Mouse (Mus musculus) neural tube, embryonic 13.5 days (tissue): Measurements from ENCODE around the gene Rnf152. TPM values are rescaled to one million over a fixed set of nuclear protein-coding genes. Genes with fewer than 3 reads are reported as not detected.
A peak's percentile ranks its signal among the peaks of the same experiment; 100 is the strongest.

Experiments used
- ATAC-seq: fragments of 200-750 bp; cut with Nextera tagmentation; 2 replicates; pipeline ENCODE4 v1.8.0; 2017; ENCODE audit warnings: low read depth, mild to moderate bottlenecking, moderate TSS enrichment, moderate library complexity
- H3K27ac ChIP-seq: fragments of 300-500 bp; sonication (generic); replicated peaks from 2 replicates; pipeline ENCODE4 v1.5.1; 2015; ENCODE audit warnings: moderate library complexity, mild to moderate bottlenecking, inconsistent platforms
- H3K27me3 ChIP-seq: fragments of 300-500 bp; sonication (generic); 2 replicates; pipeline ENCODE4 v1.6.1; 2015; ENCODE audit warnings: mild to moderate bottlenecking, inconsistent platforms
- H3K36me3 ChIP-seq: fragments of 300-500 bp; sonication (generic); 2 replicates; pipeline ENCODE4 v1.6.1; 2015; ENCODE audit warnings: mild to moderate bottlenecking, inconsistent platforms
- H3K4me1 ChIP-seq: fragments of 300-500 bp; sonication (generic); replicated peaks from 2 replicates; pipeline ENCODE4 v1.6.1; 2015; ENCODE audit warnings: inconsistent platforms
- H3K4me2 ChIP-seq: fragments of 300-500 bp; sonication (generic); 2 replicates; pipeline ENCODE4 v1.6.1; 2015; ENCODE audit warnings: inconsistent platforms, mild to moderate bottlenecking, moderate library complexity
- H3K4me3 ChIP-seq: fragments of 300-500 bp; sonication (generic); 2 replicates; pipeline ENCODE4 v1.5.1; 2015; ENCODE audit warnings: mild to moderate bottlenecking, inconsistent platforms
- H3K9ac ChIP-seq: fragments of 300-500 bp; sonication (generic); 2 replicates; pipeline ENCODE4 v1.6.1; 2015; ENCODE audit warnings: moderate library complexity, mild to moderate bottlenecking, inconsistent platforms
- H3K9me3 ChIP-seq: fragments of 300-500 bp; sonication (generic); 2 replicates; pipeline ENCODE4 v1.6.1; 2016; ENCODE audit warnings: inconsistent platforms
- WGBS: fragments of 180-500 bp; shearing (Covaris S2); methylation state at CpG from one replicate; pipeline ENCODE4 v1.1.7; 2015; 5-methylcytosine and 5-hydroxymethylcytosine counted together
- polyA plus RNA-seq: library from polyadenylated mRNA; unstranded; fragments of >200 nt; fragmentation: Nextera tagmentation; extraction: Ambion mirVana; gene quantifications from 2 replicates; pipeline ENCODE4 v1.2.1, GENCODE M21; 2015

Gene Rnf152
- polyA plus RNA-seq, result 10.7 and 10.9 TPM in 2 replicates

GRCm38 (mm10) chr1:105356291-105357011 lies at the start of gene Rnf152:
Gene Rnf152 (minus strand): TSS chr1:105356710.
- WGBS, result 1% methylated on average over 57 of the region's 58 CpGs
- peak; percentile 82 for ATAC-seq
- H3K4me3 ChIP-seq, result peak within 1 kb of the TSS; percentile 69
- peak within 1 kb of the TSS; percentile 80 for H3K4me2 ChIP-seq
- peak within 1 kb of the TSS; percentile 81 for H3K9ac ChIP-seq
- H3K27ac ChIP-seq, result peak within 1 kb of the TSS; percentile 84
- H3K36me3 ChIP-seq, result no peaks in the 10 kb centered on the region
- H3K4me1 ChIP-seq, result peaks cover 7% of the 10 kb centered on the region
- 0 out of 2 replicates have a peak, but pooled peaks cover 5% of the 10 kb centered on the region for H3K27me3 ChIP-seq
- no peaks in the 10 kb centered on the region for H3K9me3 ChIP-seq

- Histone ChIP-seq H3K27ac (no peak overlapping the region), H3K36me3 (no peaks in the 10 kb centered on the region), H3K4me3 (no peak overlapping the region), H3K27me3 (no peaks in the 10 kb centered on the region), H3K4me2 (no peak overlapping the region), H3K9me3 (no peaks in the 10 kb centered on the region), H3K4me1 (no peaks in the 10 kb centered on the region), H3K9ac (no peak overlapping the region)
- WGBS, result 74% methylated on average over 1 of the region's 1 CpGs
- no peak for ATAC-seq
Observed at GRCm38 (mm10) chr1:105402853-105403252, 46.3 kb upstream of the Rnf152 start.

- Histone ChIP-seq H3K36me3 (no peaks in the 10 kb centered on the region), H3K27ac (no peak overlapping the region), H3K27me3 (no peaks in the 10 kb centered on the region), H3K4me1 (no peaks in the 10 kb centered on the region), H3K9ac (no peak overlapping the region), H3K9me3 (no peaks in the 10 kb centered on the region), H3K4me2 (no peak overlapping the region), H3K4me3 (no peak overlapping the region)
- WGBS, result 78% methylated on average over 4 of the region's 4 CpGs
- ATAC-seq, result no peak
Observed at GRCm38 (mm10) chr1:105384141-105384937, 27.8 kb upstream of the Rnf152 start.

GRCm38 (mm10) chr1:105377546-105377945 lies 21.0 kb upstream of the Rnf152 start:
- no peak overlapping the region for H3K9ac ChIP-seq
- H3K4me1 ChIP-seq, result no peaks in the 10 kb centered on the region
- H3K4me3 ChIP-seq, result no peak overlapping the region
- no peaks in the 10 kb centered on the region for H3K36me3 ChIP-seq
- no peaks in the 10 kb centered on the region for H3K9me3 ChIP-seq
- no peak for ATAC-seq
- no peak overlapping the region for H3K27ac ChIP-seq
- H3K4me2 ChIP-seq, result no peak overlapping the region
- H3K27me3 ChIP-seq, result no peaks in the 10 kb centered on the region

GRCm38 (mm10) chr1:105374618-105375017 lies 18.1 kb upstream of the Rnf152 start:
- no peak overlapping the region for H3K9ac ChIP-seq
- H3K4me3 ChIP-seq, result no peak overlapping the region
- H3K27ac ChIP-seq, result no peak overlapping the region
- ATAC-seq, result no peak
- no peak overlapping the region for H3K4me2 ChIP-seq
- WGBS, result 91% methylated on average over 4 of the region's 4 CpGs
- H3K36me3 ChIP-seq, result no peaks in the 10 kb centered on the region
- H3K27me3 ChIP-seq, result no peaks in the 10 kb centered on the region
- no peaks in the 10 kb centered on the region for H3K4me1 ChIP-seq
- no peaks in the 10 kb centered on the region for H3K9me3 ChIP-seq

GRCm38 (mm10) chr1:105362701-105363100 lies 6.2 kb upstream of the Rnf152 start:
- no peaks in the 10 kb centered on the region for H3K9me3 ChIP-seq
- ATAC-seq, result no peak

GRCm38 (mm10) chr1:105358896-105359295 lies 2.4 kb upstream of the Rnf152 start:
- 70% methylated on average over 4 of the region's 4 CpGs for WGBS
- H3K4me2 ChIP-seq, result no peak overlapping the region

More at GRCm38 (mm10) chr1:105362701-105363100, 6.2 kb upstream of the Rnf152 start:
- Histone ChIP-seq H3K9ac (no peak overlapping the region), H3K4me3 (no peak overlapping the region), H3K27ac (no peak overlapping the region), H3K36me3 (no peaks in the 10 kb centered on the region), H3K4me1 (no peaks in the 10 kb centered on the region), H3K4me2 (no peak overlapping the region), H3K27me3 (0 out of 2 replicates have a peak, but pooled peaks cover 5% of the 10 kb centered on the region)

GRCm38 (mm10) chr1:105355910-105356290 lies 610 bp downstream of the Rnf152 start:
- peaks cover 7% of the 10 kb centered on the region for H3K4me1 ChIP-seq
- peak; percentile 66 for ATAC-seq
- no peaks in the 10 kb centered on the region for H3K36me3 ChIP-seq
- H3K4me3 ChIP-seq, result peak overlapping the region; percentile 69
- H3K9me3 ChIP-seq, result no peaks in the 10 kb centered on the region
- WGBS, result under 1% methylated on average over 23 of the region's 23 CpGs
- peak overlapping the region; percentile 81 for H3K9ac ChIP-seq
- H3K27ac ChIP-seq, result peak overlapping the region; percentile 84
- 0 out of 2 replicates have a peak, but pooled peaks cover 5% of the 10 kb centered on the region for H3K27me3 ChIP-seq
- peak overlapping the region; percentile 80 for H3K4me2 ChIP-seq

More at GRCm38 (mm10) chr1:105358896-105359295, 2.4 kb upstream of the Rnf152 start:
- ATAC-seq, result no peak
- H3K36me3 ChIP-seq, result no peaks in the 10 kb centered on the region
- no peaks in the 10 kb centered on the region for H3K9me3 ChIP-seq
- peaks cover 7% of the 10 kb centered on the region for H3K4me1 ChIP-seq
- H3K9ac ChIP-seq, result no peak overlapping the region
- H3K4me3 ChIP-seq, result no peak overlapping the region
- H3K27me3 ChIP-seq, result 0 out of 2 replicates have a peak, but pooled peaks cover 5% of the 10 kb centered on the region
- H3K27ac ChIP-seq, result no peak overlapping the region

- Histone ChIP-seq H3K4me2 (peak overlapping the region; percentile 80), H3K9ac (peak overlapping the region; percentile 81), H3K27me3 (0 out of 2 replicates have a peak, but pooled peaks cover 2% of the 10 kb centered on the region), H3K9me3 (no peaks in the 10 kb centered on the region), H3K4me1 (peaks cover 7% of the 10 kb centered on the region), H3K4me3 (peak overlapping the region; percentile 69), H3K36me3 (no peaks in the 10 kb centered on the region), H3K27ac (peak overlapping the region; percentile 84)
- WGBS, result 5% methylated on average over 30 of the region's 30 CpGs
- peak; percentile 79 for ATAC-seq
Observed at GRCm38 (mm10) chr1:105354901-105355891, 1.3 kb downstream of the Rnf152 start.

GRCm38 (mm10) chr1:105351806-105352205 lies 4.7 kb downstream of the Rnf152 start:
- Histone ChIP-seq H3K9ac (no peak overlapping the region), H3K4me2 (no peak overlapping the region), H3K9me3 (no peaks in the 10 kb centered on the region), H3K27ac (no peak overlapping the region), H3K27me3 (no peaks in the 10 kb centered on the region), H3K4me1 (peaks cover 7% of the 10 kb centered on the region), H3K36me3 (no peaks in the 10 kb centered on the region), H3K4me3 (no peak overlapping the region)
- no peak for ATAC-seq
- 91% methylated on average over 4 of the region's 4 CpGs for WGBS

- no peak overlapping the region for H3K27ac ChIP-seq
- no peaks in the 10 kb centered on the region for H3K36me3 ChIP-seq
- no peak overlapping the region for H3K4me2 ChIP-seq
- H3K27me3 ChIP-seq, result no peaks in the 10 kb centered on the region
- no peak overlapping the region for H3K4me3 ChIP-seq
- 89% methylated on average over 6 of the region's 6 CpGs for WGBS
- H3K4me1 ChIP-seq, result no peaks in the 10 kb centered on the region
- ATAC-seq, result no peak
- H3K9me3 ChIP-seq, result no peaks in the 10 kb centered on the region
- no peak overlapping the region for H3K9ac ChIP-seq
Observed at GRCm38 (mm10) chr1:105342305-105342704, 14.2 kb downstream of the Rnf152 start.
